Mouse (Mus musculus): ENCODE measurements around the gene Slc4a1.

DNA sequence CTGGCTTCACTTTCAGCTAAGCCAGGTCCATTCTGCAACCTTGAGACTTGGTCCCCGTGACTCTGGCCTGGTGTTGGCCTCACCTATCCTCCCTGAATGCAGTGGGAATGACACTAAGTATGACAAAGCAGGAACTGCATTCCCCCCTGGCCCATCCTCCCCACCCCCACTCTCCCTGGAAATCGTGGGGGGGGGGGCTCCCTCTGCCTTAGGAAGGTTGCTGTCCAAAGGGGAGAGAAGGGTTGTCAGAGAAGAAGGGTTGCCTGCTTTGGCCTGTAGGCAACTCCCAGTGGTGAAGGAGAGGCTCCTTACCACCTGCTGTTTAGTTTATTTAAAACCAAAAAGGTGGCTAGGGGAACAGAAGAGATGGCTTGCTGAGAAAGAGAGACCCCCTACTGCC is 7.6 kb upstream of the Slc4a1 start:
- no peak for TF ChIP-seq CTCF (IDR thresholded peaks at IDR 0.05; ENCODE audit: borderline replicate concordance, insufficient read depth, low read depth, low read length)
- TF ChIP-seq POLR2A (IDR thresholded peaks at IDR 0.05; ENCODE audit: borderline replicate concordance, insufficient read depth, low read length) = no peak
